Mouse (Mus musculus) megakaryocyte, embryonic 14.5 days (primary cell): ENCODE results near the gene Gm26920.

Experiments used
- FLI1 ChIP-seq: IDR thresholded peaks from 2 replicates; pipeline ENCODE4 v1.6.1; 2012; ENCODE audit warnings: low read length, inconsistent platforms, mixed read lengths
- GATA1 ChIP-seq: IDR thresholded peaks from 3 replicates; pipeline ENCODE4 v1.6.1; 2012; ENCODE audit warnings: mixed read lengths, low read length, inconsistent platforms, borderline replicate concordance

GRCm38 (mm10) chr7:30017226-30017625, 73.0 kb downstream of the Gm26920 start:
- TF ChIP-seq GATA1 (no peak), FLI1 (no peak)
